Mouse (Mus musculus) heart, adult 18-20 months (tissue): ENCODE measurements around the gene Asl. TPM values are rescaled to one million over a fixed set of nuclear protein-coding genes. Genes with fewer than 3 reads are reported as not detected.
"Not testable (repeated sequence)": the region's sequence is repeated elsewhere in the genome, so short reads cannot be mapped to it uniquely, and the experiment has no call there.

Source experiments
- DNase-seq, 2 experiments: peaks; one replicate each; pipeline ENCODE4 v3.0.0; 2021 to 2022; ENCODE audit warnings: mixed read lengths in 1 of 2
- total RNA-seq, 2 experiments: library from RNA; stranded (reverse); gene quantifications; 2 replicates each; pipeline ENCODE4 v1.2.3; 2021

Gene Asl
- total RNA-seq, 2 experiments from 2014 or later = 4.6 to 5.0 TPM

DNA sequence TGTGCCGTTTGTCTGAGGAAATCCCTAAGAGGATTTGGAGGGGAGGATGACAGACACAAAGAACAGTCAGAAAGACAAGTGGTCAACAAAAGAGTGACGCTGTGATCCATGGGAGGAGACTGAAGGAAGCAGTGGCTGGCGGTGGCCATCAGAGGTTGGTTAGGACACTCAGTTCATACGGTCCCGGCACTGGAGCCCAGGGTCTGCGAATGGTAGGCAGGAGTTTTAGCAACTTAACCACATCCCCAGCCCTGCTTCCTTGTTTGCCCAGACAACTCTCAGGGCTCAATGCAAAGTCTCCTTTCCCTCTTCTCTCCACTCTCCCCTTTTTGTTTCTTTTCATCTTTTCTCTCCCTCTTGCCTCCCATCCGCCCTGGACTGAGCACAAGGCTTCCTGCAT lies 17.1 kb upstream of the Asl start:
- DNase-seq = no peak

DNA sequence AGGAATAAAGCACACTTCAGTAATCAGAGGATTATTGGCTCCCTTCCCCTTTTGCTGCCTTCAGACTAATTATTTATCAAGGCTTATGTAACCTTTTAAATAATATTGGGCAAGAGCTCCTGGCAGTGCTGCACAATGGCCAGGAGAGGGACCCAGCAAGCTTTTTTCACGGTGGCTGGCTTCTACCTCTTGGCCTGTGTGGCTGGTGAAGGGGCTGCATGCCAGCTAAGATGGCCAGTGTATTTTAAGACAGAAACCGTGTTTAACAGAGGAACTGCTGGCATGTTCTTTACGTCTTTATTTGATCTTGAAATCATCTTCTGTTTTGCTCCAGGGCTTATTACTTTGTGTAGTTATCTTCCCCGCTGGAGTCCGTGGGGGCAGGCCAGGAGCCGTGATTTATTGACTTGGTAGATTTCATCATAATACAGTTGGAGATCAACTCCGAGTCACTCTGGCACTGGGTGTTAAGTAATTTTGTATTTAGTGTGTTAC lies 15.2 kb upstream of the Asl start:
- peak; percentile 75 to 77 for DNase-seq

DNA sequence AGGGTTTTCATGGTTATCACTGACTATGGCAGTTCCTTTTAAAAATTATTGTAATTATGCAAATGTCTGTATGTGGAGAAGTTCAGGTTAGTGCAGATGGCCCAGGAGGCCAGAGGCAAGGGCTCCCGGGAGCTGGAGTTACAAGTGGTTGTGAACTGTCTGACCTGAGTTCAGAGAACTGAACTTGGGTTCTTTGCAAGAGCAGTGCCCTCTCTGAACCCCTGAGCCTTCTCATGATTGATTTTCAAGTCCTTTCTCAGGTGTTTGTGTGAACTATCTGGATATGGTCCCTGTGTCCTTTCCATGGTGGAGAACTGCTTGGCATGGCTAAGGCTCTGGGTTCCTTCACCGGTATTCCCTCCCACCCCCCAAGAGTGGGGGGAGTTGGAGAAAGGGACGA lies 14.7 kb upstream of the Asl start:
- no peak for DNase-seq

DNA sequence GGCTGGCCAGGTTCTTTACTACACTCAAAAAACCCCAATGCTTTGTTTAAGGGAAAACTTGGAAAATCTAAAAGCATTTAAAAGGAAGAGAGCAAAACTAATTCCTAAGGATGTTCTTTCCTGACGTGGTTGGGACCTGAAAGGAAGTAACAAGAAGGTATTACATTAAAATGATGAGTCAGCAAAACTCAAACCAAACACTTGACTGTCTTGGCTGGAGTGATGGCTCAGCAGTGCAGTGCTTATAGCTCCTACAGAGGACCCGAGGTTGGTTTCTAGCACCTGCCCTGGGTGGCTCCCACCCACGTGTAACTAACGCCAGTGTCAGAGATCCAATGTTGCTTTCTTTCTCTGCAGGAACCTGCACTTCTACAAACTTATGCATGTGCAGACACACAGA lies 12.2 kb upstream of the Asl start:
- no peak for DNase-seq

DNA sequence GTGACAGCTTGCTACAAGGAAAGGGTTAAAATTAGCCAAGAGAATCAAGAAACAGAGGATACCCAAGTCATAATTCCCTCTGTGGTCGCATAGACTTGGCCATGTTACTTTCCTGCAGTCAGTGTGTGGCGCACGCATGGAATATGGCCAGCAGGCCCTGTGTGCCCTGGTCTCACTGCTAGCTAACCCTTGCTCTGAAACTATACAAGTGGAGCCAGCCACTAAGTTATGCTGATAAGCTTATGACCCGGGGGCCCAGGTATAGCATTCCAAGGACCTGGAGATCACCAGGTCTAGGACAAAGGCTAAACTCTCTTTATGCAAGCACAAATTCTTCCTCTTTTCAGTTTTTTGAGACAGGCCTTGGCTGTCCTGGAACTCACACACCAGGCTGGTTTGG lies 11.8 kb upstream of the Asl start:
- DNase-seq = no peak

DNA sequence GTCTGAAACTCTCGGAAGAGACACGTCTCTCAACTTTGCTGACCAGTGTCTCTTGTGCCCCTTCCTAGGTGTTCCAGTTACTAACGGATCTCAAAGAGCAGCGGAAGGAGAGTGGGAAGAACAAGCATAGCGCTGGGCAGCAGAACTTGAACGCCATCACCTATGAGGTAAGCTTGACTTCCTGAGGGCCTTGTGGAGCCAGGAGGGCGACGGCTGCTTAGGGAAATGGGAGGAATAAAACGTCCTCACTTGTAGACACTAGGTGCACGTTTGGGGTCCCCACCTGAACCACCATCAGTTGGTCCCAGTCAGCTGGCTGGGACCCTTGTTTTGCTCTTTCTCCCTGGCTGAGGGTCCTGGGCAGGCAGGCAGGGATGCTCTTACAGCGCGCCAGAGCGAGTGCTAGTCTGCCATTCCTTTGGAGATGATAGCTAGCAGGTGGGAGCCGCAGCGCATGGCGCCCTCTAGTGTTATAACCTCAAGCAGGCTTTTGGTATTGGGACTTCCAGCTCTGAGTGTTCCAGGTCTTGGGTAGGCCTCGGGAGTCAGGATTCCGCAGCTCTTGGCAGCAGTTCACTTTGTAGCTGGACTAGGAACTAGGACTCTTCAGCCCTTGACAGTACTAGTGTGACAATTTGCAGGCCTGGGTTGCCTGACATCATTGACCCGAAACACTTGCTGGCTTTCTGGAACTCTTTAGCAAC lies 8.9 kb upstream of the Asl start:
- peak; percentile 82 to 88 for DNase-seq

DNA sequence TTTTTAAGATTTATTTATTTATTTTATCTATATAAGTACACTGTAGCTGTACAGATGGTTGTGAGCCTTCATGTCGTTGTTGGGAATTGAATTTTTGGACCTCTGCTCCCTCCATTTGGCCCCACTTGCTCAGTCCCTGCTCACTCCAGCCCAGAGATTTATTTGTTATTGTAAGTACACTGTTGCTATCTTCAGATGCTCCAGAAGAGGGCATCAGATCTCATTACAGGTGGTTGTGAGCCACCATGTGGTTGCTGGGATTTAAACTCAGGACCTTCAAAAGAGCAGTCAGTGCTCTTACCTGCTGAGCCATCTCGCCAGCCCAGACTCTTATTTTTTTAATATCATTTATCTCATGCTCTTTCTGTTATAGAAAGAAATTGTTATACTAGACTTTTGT lies 7.3 kb upstream of the Asl start:
- not testable (repeated sequence) for DNase-seq

DNA sequence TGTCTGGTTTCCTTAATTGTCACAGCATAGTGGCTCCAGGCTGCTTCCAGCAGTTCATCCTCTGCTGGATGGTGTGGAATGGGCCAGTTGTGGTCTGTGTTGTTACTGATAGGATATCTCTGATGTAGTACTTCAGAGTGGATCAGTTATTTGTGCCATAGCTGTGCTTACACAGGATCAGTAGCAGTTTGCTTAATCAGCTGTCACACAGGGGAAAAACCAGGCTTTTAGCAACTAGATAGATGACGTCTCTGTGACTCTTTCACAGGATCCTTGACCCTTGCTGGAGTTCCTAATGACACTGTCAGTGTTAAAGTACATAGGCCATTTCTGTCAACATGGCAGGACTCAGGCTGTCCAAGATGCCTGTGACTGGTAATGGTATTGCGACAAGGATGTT lies 4.8 kb upstream of the Asl start:
- no peak for DNase-seq

DNA sequence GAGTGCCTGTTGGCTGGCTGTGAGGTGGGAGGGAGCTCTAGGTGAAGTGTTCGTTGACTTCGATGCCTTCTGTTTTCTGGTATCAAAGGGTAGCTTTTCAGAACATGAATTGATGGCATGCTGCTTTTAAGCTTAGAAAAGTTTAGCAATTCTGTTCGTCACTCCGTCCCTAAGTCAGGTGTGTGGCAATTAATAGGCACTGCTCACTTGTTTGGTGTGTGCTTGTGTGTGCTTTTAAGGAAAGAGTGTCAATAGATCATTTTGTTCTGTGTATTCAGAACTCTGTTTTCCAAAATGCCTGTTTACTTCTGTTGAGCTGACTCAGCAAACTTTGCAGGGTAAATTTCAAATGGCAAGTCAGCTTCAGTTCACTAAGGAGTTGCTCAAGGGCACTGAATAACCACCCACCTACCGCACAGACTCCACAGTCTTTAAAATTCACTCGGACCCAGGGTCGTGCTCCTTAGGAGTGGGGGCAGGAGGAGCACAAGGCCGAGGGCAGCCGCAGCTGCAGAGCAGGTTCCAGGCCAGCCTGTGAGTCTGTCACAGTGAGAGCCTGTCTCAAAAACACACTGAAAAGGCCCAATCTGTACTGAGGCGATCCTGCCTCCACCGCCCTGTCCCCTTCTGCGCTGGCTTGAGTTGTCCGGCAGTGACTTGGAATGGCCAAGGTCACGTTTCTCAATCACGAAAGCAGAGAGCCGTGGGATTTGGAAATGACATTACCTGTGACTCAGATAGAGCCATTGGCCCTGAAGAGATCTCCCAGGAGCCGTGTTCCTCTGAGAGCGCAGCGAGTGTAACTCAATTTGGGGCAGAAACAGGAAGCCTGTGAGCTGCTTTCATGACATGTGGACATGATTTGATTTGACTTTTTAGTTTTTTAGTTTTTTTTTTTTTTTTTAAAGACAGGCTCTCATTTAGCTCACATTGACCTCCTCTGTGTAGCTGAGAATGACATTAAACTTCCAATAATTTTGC lies 2.7 kb upstream of the Asl start:
- DNase-seq = no peak

DNA sequence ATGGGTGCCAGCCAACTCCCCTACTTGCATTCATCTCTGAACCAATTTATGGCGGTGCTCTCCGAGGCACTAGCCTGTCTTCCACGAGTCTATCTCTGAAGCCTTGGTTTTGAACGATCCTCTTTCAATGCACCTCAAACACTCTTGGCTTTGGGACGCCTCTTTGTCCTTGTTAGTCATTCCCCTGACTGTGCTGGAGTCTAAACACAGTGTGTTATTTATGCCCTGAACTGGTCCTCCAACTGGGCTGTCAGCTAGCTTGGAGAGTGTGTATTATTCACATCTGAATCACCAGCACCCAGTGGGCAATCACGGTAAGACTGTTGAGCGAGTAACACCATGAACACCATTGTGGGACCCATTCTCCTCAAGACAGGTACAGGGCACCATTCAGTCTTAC lies 1.4 kb downstream of the Asl start:
- DNase-seq = no peak

DNA sequence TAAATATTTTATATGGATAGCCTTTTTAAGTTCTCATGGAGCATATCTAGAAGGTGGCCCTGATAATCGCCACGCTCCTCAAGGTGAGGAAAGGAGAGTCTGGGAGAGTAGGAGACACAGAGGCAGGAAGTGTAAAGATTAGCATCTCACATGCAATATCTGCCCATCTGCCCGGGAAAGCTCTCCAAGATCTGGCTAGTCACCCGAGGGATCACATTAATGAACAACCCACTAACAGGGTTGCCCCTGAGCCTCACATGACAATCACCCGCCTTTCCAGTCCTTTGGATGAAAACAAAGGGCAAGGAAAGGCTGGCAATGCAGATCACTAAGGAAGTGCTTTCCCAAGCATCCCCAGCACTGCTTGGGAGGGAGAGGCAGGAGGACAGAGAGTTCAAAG lies 1.9 kb downstream of the Asl start:
- DNase-seq = no peak

DNA sequence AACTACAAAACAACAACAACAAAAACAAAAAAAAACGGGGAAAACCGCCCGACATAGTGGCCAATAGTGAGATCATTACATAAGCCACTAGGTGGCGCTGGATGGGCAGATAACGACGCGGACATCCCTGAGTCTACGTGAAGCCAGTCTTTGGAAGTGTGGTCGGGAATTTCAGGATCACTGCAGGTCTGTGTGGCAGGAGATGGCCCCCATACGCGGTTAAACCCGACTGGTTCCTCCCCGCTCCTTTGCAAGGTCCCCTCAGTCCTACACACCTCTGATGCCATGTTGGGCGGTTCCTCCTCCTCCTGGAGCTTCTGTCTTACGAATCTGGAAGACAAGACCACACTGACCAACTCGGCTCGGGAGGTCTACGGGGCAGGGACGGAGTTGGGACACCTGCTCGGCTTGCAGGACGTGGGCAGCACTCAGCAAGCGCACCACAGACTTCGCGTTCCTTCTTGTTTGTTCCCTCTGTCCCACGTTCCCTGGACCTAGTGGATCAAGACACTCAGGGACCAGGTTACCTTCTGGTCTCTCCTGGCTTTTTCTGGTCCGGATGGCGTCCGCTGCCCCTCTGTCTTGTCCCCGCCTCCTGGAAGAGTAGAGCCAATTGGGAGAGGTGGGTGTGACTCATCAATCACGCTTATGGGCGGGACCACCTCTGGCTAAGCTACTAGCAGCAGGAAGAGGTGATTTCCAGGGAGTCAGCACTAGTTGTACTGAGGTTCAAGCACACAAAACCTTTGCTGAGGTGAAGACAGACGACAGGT lies 5.1 kb downstream of the Asl start:
- peak; percentile 89 to 95 for DNase-seq

DNA sequence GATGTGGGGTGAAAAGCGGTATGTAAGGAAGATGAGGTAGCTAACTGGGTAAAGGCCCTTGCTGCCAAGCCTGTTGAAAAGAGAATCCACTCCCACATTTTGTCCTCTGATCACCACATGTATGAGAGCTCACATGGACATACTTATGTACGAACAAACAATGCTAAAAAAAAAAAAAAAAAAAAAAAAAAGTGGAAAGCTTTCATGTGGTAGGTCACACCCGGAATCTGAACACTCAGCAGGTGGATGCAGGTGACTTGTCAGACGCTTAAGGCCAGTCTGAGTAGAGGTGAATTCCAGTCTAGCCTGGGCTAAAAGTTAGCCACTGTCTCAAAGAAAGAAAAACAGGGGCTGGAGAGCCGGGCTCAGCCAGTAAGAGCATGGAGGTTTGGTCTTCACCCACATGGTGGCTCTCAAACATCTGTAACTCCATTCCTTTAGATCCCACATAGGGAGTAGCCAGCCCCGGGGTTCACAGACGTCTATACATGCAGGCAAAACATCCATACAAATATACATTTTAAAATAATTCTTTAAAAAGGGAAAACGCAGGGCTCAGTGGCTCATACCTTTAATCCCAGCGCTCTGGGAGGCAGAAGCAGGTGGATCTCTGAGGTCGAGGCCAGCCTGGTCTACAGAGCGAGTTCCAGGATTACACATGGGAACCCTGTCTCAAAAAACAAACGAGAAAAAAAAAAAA lies 5.8 kb downstream of the Asl start:
- DNase-seq = no peak

DNA sequence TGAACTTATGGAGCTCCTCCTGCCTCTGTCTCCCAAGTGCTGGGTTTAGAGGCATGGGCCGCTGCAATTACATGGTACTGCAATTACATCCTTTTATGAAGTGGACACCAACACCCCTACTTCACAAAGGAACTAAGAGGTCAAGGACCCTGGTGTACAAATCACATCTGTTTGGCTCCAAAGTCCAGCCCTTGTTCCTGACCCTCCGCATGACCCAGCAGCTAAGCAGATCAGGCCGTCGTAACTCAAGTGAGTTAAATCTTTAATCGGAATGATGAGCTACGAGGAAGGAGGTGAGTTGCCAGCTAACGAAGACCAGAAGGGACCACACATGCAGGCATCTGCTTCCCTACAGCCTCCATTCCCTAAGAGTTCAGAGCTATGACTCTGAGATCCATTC lies 6.7 kb downstream of the Asl start:
- no peak for DNase-seq

DNA sequence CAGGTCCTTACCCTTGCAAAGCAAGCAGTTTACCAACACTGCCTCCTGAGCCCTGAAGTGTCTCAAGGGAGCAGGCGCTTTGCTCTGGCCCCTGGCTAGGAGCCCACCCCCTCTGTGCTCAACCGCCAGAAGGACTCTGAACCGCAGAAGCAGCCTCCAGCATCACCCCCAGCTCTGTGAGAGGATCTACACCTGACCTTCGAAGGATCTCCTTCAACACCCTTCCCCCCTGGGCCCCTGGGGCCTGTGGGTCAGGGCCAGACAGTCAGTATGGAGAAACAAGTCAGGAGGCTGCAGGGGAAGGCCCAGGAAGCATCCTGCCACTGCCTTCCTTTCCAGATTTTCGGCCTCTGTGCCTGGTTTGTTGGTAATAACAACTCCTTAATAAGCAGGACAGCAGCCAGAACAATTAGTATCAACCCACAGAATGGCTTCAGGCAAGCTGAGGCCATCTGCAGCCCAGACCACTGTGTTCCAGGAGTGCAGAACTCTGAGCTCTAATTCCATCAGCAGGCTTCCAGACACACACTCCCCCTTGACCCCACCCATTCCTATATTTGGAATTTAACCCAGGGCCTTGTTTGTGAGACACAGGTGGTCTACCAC lies 7.6 kb downstream of the Asl start:
- DNase-seq = no peak

DNA sequence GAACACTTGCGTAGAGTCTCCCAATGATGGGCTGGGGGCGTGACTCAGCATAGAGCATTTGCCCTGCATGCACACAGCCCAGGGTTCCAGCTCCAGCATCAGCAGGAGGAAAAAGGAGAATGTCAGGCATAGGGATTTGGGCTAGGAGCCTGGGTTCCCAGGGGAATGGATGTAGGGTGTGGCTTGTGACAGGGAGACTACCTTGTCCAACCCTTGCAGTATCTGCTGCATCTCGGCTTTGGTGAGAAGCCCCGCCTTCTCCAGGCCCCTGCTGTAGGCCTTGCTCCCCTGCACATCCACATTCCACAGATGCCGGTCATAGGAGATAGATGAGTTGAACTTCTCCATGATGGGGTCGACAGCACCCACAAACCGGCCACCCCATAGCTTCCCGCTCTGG lies 9.6 kb downstream of the Asl start:
- DNase-seq = no peak

DNA sequence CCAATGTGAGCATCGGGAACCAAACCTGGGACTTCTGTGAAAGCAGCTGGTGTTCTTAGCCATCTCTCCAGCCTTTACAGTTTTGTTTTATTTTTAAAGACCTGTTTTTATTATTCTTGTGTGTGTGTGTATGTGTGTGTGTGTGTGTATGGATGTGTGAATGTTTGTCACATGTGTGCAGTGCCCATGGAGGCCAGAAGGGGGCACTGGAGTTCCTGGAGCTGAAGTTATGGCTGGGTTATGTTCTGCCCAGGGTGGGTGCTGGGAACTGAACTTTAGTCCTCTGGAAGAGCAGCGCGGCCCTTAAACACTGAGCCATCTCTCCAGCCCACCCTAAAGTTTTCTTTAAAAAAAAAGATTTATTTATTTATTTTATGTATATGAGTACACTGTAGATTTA lies 13.9 kb downstream of the Asl start:
- no peak for DNase-seq

DNA sequence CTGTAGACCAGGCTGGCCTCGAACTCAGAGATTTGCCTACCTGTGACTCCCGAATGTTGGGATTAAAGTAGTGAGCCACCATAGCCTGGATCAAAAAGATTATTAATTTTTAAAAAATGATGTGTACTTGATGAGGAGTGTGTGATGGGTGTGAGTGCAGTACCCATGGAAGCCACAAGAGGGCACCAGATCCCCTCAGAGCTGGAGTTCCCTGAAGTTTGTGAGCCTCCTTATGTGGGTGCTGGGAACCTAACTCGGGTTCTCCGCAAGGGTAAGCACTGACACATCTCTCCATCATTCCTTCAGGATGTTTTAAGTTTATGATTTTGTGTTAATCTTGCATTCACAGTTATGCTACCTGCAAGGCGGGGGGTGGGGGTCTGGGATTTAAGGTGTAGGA lies 18.1 kb downstream of the Asl start:
- no peak for DNase-seq

DNA sequence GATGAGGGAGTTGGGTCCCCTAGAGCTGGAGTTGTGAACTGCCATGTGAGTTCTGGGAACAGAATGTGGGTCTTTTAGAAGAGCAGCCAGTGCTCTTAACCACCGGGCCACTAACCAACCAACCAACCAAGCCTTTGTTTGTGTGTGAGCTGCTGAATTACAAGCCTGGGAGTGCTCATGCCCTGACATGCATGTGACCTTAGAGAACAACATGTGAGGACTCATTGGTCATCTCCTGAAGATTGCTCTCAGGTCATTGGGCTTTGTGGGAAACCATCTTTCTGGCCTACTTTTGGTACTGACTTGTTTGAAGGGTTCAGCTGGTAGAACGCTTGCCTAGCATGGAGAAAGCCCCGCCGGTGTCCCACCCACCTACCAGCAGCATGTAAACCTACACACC lies 19.3 kb downstream of the Asl start:
- DNase-seq = no peak

DNA sequence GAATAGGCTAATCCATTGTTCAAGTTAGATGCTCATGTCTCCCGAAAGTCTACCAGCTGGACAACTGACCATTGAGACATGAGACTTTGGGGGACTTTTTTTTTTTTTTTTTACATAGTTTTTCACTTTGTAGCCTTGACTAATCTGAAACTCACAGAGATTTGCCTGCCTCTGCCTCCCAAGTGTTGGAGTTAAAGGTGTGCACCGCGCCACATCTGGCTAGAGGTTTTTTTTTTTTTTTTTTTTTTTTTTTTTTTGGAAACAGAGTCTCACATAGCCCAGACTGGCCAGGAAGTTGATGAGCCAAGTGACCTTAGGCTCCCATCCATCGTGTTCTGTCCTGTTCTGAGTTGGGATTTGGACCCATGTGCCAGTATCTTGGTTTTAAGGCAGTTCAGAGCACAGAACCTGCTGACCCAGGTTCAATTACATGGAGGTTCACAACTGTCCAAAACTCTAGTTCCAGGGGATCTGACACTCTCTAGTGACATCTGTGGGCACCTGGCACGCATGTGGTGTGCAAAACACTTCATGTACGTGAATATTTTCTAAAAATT lies 20.9 kb downstream of the Asl start:
- no peak for DNase-seq

DNA sequence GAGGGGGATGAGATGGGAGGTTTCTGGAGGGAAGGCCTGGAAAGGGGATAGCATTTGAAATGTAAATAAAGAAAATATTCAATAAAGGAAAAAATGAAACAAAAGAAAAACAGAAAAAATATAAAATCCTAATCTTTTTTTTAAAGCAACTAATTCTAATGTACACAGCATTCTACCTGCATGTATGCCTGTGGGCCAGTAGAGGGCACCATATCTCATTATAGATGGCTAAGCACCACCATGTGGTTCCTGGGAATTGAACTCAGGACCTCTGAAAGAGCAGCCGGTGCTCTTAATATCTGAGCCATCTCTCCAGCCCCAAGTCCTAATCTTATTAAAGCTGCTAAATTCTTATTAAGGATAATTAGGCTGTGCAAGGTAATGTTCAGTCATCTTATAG lies 21.7 kb downstream of the Asl start:
- DNase-seq = no peak
